Mouse (Mus musculus): ENCODE data around the gene Dusp3. TPM values are rescaled to one million over a fixed set of nuclear protein-coding genes. Genes with fewer than 3 reads are reported as not detected.
"Not testable (repeated sequence)": the region's sequence is repeated elsewhere in the genome, so short reads cannot be mapped to it uniquely, and the experiment has no call there.

The Dusp3 gene
- polyA plus RNA-seq, 1 experiment from 2014 or later: 39.6 TPM

DNA sequence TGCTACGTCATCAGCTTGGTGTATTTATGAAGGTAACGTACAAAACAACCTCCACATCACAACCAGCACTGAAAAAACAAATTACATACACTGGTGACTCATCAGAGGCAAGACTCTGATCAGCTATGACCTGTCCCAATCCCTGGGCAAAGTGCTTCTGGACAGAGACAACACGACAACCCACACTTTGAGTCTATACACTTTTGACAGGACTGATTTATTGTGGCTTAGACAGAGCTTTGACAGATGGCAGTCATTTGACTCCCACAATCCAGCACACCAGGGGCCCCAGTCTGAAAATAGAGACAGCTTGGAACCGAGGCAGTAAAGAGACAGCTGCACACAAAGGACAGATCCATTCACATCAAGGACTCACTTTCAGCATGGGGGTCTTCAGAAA lies 12.7 kb upstream of the Dusp3 start:
- Histone ChIP-seq H3K9ac (replicated peaks; ENCODE audit: low read length) (no peak overlapping the region), H3K4me2 (replicated peaks; ENCODE audit: low read depth, low read length) (no peak overlapping the region), H3K36me3 (ENCODE audit: insufficient read depth, low read length) (peaks cover 3% of the 10 kb centered on the region; the same call in 1 of the 2 replicates), H3K4me1 (ENCODE audit: insufficient read depth, low read length) (peaks cover 6% of the 10 kb centered on the region), H3K9me3 (ENCODE audit: low read length) (no peaks in the 10 kb centered on the region; the same call in 1 of the 2 replicates), H3K27ac (ENCODE audit: low read length) (no peak overlapping the region), H3K27me3 (ENCODE audit: insufficient read depth, low read length) (no peaks in the 10 kb centered on the region), H3K4me3 (ENCODE audit: low read length) (no peak overlapping the region)
- ATAC-seq (ENCODE audit: low FRiP score, low TSS enrichment): no peak
- WGBS: 51% methylated on average over 4 of the region's 4 CpGs

DNA sequence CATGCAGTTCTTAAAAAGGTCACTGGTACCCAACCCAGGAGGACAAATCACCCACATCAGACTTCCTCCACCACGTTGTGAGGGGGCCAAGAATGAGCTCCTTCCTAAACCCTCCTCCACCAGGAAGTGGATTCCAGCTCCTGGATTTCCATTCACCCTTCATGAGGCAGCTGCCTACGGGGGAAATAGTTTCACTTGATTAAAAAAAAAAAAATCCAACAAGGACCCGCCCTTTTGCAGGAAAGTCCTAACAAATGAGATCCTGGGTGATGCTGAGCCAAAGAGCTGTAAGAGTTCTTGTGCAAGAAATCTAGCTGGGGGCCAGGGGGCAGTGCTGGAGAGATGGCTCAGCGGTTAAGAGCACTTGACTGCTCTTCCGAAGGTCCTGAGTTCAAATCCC lies 11.4 kb upstream of the Dusp3 start:
- WGBS: 36% methylated on average over 5 of the region's 5 CpGs
- no peak overlapping the region for H3K4me2 ChIP-seq (replicated peaks; ENCODE audit: low read depth, low read length)
- peak; percentile 23; the same call in 1 of the 2 replicates for ATAC-seq (ENCODE audit: low FRiP score, low TSS enrichment)

GRCm38 (mm10) chr11:101995938-101996337 lies 9.1 kb upstream of the Dusp3 start:
- WGBS: 89% methylated on average over 7 of the region's 7 CpGs
- Histone ChIP-seq H3K4me2 (replicated peaks; ENCODE audit: low read depth, low read length) (no peak overlapping the region), H3K9ac (replicated peaks; ENCODE audit: low read length) (no peak overlapping the region), H3K9me3 (ENCODE audit: low read length) (no peaks in the 10 kb centered on the region), H3K36me3 (ENCODE audit: insufficient read depth, low read length) (no peaks in the 10 kb centered on the region), H3K27ac (ENCODE audit: low read length) (no peak overlapping the region), H3K4me1 (ENCODE audit: insufficient read depth, low read length) (peaks cover 6% of the 10 kb centered on the region), H3K27me3 (ENCODE audit: insufficient read depth, low read length) (no peaks in the 10 kb centered on the region), H3K4me3 (ENCODE audit: low read length) (no peak overlapping the region)
- no peak for ATAC-seq (ENCODE audit: low FRiP score, low TSS enrichment)

More for the DNA sequence above, 11.4 kb upstream of the Dusp3 start:
- no peaks in the 10 kb centered on the region for H3K9me3 ChIP-seq (ENCODE audit: low read length)
- no peaks in the 10 kb centered on the region for H3K27me3 ChIP-seq (ENCODE audit: insufficient read depth, low read length)
- H3K36me3 ChIP-seq (ENCODE audit: insufficient read depth, low read length): no peaks in the 10 kb centered on the region
- H3K4me1 ChIP-seq (ENCODE audit: insufficient read depth, low read length): peaks cover 6% of the 10 kb centered on the region
- no peak overlapping the region for H3K4me3 ChIP-seq (ENCODE audit: low read length)
- H3K27ac ChIP-seq (ENCODE audit: low read length): 0 out of 2 replicates have a peak overlapping the region, but pooled peaks have one; percentile 11
- no peak overlapping the region for H3K9ac ChIP-seq (replicated peaks; ENCODE audit: low read length)

DNA sequence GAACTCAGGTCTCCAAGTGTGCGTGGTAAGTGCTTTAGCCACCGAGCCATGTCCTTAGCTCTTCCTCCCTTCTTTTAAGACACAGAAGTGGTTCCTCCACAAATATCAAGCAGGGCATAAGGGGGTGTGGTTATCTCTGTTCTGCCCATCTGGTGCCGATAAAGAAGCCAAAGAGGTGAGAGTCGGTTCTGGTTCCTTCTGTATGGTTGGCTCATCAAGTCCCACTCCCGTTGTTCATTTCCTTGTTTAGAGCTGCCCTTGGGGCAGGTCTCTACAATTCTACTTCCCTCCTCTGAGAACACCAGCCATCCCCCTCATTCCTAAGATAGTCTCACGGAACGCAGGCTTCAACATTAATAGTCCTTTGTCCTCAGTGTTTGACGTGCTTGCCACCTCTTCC lies 7.3 kb upstream of the Dusp3 start:
- Histone ChIP-seq H3K9me3 (ENCODE audit: low read length) (no peaks in the 10 kb centered on the region), H3K27me3 (ENCODE audit: insufficient read depth, low read length) (no peaks in the 10 kb centered on the region), H3K36me3 (ENCODE audit: insufficient read depth, low read length) (no peaks in the 10 kb centered on the region), H3K4me1 (ENCODE audit: insufficient read depth, low read length) (peaks cover 3% of the 10 kb centered on the region; the same call in 1 of the 2 replicates), H3K4me2 (replicated peaks; ENCODE audit: low read depth, low read length) (no peak overlapping the region), H3K27ac (ENCODE audit: low read length) (no peak overlapping the region), H3K9ac (replicated peaks; ENCODE audit: low read length) (no peak overlapping the region), H3K4me3 (ENCODE audit: low read length) (no peak overlapping the region)
- WGBS: 61% methylated on average over 8 of the region's 8 CpGs
- ATAC-seq (ENCODE audit: low FRiP score, low TSS enrichment): no peak

DNA sequence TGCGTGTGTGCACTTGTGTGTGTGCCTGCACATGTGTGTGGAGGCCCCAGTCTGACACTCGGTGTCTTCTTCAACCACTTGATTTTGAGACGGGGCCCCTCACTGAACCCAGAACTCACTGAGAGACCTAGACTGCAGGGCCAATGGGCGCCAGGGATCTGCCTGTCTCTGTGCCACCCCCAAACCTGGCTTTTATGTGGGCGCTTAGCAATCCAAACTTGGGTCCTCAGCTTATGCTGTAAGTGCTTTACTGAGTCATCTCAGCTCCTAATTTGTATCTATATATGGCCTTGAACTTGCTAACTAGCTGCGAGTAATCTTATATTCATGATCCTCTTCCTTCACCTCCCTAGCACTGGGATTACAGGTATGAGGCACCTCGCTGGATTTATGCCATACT lies 5.6 kb upstream of the Dusp3 start:
- Histone ChIP-seq H3K36me3 (ENCODE audit: insufficient read depth, low read length) (no peaks in the 10 kb centered on the region), H3K4me2 (replicated peaks; ENCODE audit: low read depth, low read length) (no peak overlapping the region), H3K27me3 (ENCODE audit: insufficient read depth, low read length) (no peaks in the 10 kb centered on the region), H3K9me3 (ENCODE audit: low read length) (no peaks in the 10 kb centered on the region), H3K4me1 (ENCODE audit: insufficient read depth, low read length) (no peaks in the 10 kb centered on the region), H3K9ac (replicated peaks; ENCODE audit: low read length) (no peak overlapping the region), H3K27ac (ENCODE audit: low read length) (no peak overlapping the region), H3K4me3 (ENCODE audit: low read length) (no peak overlapping the region)
- 88% methylated on average over 7 of the region's 7 CpGs for WGBS
- ATAC-seq (ENCODE audit: low FRiP score, low TSS enrichment): no peak

DNA sequence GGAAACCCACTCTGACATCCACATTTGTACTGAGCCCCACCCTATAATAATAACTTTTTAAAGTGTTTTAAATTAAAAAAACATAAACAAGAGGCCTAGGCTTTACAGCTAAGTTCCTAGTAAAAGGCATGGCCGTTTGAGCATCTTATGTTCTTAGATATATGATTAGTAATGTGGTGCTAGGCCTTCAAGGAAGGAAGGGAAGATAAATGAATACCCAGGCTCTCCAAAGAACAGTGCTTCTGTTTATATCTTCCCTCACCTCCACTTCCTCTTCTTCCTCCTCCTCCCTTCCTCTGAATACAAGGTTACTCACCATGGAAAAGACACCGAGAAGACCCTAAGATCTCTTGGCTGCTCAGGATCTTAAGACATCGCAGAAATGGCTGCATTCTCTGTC lies 5.0 kb upstream of the Dusp3 start:
- no peak overlapping the region for H3K4me3 ChIP-seq (ENCODE audit: low read length)
- no peaks in the 10 kb centered on the region for H3K9me3 ChIP-seq (ENCODE audit: low read length)
- 83% methylated on average over 3 of the region's 3 CpGs for WGBS
- H3K36me3 ChIP-seq (ENCODE audit: insufficient read depth, low read length): no peaks in the 10 kb centered on the region
- no peak overlapping the region for H3K9ac ChIP-seq (replicated peaks; ENCODE audit: low read length)
- H3K4me1 ChIP-seq (ENCODE audit: insufficient read depth, low read length): no peaks in the 10 kb centered on the region
- no peaks in the 10 kb centered on the region for H3K27me3 ChIP-seq (ENCODE audit: insufficient read depth, low read length)
- ATAC-seq (ENCODE audit: low FRiP score, low TSS enrichment): no peak
- no peak overlapping the region for H3K27ac ChIP-seq (ENCODE audit: low read length)
- H3K4me2 ChIP-seq (replicated peaks; ENCODE audit: low read depth, low read length): no peak overlapping the region

GRCm38 (mm10) chr11:101990244-101990643 lies 3.4 kb upstream of the Dusp3 start:
- no peak overlapping the region for H3K27ac ChIP-seq (ENCODE audit: low read length)
- peaks cover 2% of the 10 kb centered on the region; the same call in 1 of the 2 replicates for H3K27me3 ChIP-seq (ENCODE audit: insufficient read depth, low read length)
- no peak overlapping the region for H3K4me3 ChIP-seq (ENCODE audit: low read length)
- no peak for ATAC-seq (ENCODE audit: low FRiP score, low TSS enrichment)
- 84% methylated on average over 3 of the region's 3 CpGs for WGBS
- H3K9ac ChIP-seq (replicated peaks; ENCODE audit: low read length): no peak overlapping the region
- peaks cover 11% of the 10 kb centered on the region for H3K4me1 ChIP-seq (ENCODE audit: insufficient read depth, low read length)
- no peak overlapping the region for H3K4me2 ChIP-seq (replicated peaks; ENCODE audit: low read depth, low read length)
- no peaks in the 10 kb centered on the region for H3K9me3 ChIP-seq (ENCODE audit: low read length)
- no peaks in the 10 kb centered on the region for H3K36me3 ChIP-seq (ENCODE audit: insufficient read depth, low read length)

DNA sequence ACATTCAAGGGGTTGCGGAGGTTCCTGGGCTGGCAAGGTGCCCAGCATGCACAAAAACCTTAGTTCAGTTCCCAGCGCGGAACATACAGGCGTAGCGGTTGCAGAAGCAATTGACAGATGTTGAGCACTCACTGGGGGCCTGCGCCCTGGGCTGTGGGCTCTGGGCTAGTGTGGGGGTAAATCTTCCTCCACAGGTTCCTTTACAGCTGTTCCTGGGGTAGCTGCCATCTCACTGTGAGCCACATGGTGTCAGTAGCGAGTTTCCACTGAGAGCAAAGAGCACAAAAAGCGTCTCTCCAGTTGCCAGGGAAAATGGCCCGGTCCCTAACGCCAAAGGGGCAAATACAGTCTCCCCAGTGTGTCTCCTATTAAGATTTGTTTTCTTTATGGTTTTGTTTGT lies 823 bp downstream of the Dusp3 start:
- Histone ChIP-seq H3K9me3 (ENCODE audit: low read length) (no peaks in the 10 kb centered on the region), H3K9ac (replicated peaks; ENCODE audit: low read length) (no peak overlapping the region), H3K4me3 (ENCODE audit: low read length) (no peak overlapping the region), H3K27ac (ENCODE audit: low read length) (no peak overlapping the region), H3K27me3 (ENCODE audit: insufficient read depth, low read length) (peaks cover 2% of the 10 kb centered on the region; the same call in 1 of the 2 replicates), H3K36me3 (ENCODE audit: insufficient read depth, low read length) (peaks cover 3% of the 10 kb centered on the region; the same call in 1 of the 2 replicates), H3K4me1 (ENCODE audit: insufficient read depth, low read length) (peaks cover 33% of the 10 kb centered on the region), H3K4me2 (replicated peaks; ENCODE audit: low read depth, low read length) (no peak overlapping the region)
- no peak for ATAC-seq (ENCODE audit: low FRiP score, low TSS enrichment)
- WGBS: 4% methylated on average over 10 of the region's 10 CpGs

- peaks cover 33% of the 10 kb centered on the region for H3K4me1 ChIP-seq (ENCODE audit: insufficient read depth, low read length)
- H3K9me3 ChIP-seq (ENCODE audit: low read length); H3K9ac ChIP-seq (replicated peaks; ENCODE audit: low read length); H3K4me3 ChIP-seq (ENCODE audit: low read length); H3K36me3 ChIP-seq (ENCODE audit: insufficient read depth, low read length); H3K4me2 ChIP-seq (replicated peaks; ENCODE audit: low read depth, low read length); ATAC-seq (ENCODE audit: low FRiP score, low TSS enrichment); H3K27ac ChIP-seq (ENCODE audit: low read length); H3K27me3 ChIP-seq (ENCODE audit: insufficient read depth, low read length): not testable (repeated sequence)
- WGBS: 51% methylated on average over 6 of the region's 6 CpGs
Observed at GRCm38 (mm10) chr11:101985450-101985849, 1.4 kb downstream of the Dusp3 start.

DNA sequence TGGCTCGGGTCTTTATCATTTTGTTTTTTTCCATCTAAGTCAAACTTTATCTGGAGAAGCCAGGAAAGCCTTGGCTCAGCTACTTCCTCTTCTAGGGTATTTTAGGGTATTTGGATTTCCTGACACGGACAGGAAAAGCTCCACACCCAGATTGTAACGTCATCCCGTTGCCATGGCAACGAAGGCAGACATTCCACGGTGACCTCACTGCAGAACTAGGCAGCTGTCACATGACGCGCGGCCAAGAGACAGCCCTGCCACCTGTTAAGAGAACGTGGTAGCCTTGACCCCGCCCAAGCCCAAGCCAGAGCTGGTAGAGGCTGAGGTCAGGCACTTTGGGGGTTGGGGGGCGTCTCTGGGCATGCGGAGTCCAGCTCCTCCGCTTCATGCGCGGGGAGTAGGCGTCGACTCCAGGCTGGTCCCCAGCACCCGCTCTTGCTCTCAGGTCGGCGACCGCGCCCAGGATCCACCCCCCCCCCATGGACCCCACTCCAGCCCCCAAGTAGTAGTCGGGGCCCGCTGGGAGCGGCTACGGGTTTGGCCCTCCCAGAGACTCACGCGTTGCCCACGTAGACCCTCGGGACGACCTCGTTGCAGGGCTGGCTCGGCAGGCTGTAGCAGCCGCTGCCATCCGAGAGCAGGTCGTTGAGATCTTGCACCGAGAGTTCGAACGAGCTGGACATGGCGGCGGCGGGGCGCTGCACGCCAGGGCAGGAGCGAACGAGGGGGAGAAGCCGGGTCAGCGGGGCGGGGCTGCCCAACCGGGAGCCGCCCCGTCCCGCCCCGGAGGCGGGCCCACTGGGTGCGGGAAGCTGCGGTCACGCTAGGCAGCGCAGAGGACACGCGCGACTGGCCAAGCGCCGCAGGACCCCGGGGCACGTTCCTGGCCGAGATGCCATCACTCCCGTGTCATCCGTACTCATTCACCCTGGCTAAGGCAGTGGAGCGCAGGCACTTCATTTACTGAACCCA lies 2.5 kb downstream of the Dusp3 start, which contains the start of gene Cfap97d1:
Gene Cfap97d1 (plus strand): TSS at position 226 of the 972 bp plus-strand sequence.
- ATAC-seq (ENCODE audit: low FRiP score, low TSS enrichment): peak; percentile 88
- Histone ChIP-seq H3K27ac (ENCODE audit: low read length) (peak within 1 kb of the TSS; percentile 87), H3K9me3 (ENCODE audit: low read length) (no peaks in the 10 kb centered on the region), H3K4me3 (ENCODE audit: low read length) (peak within 1 kb of the TSS; percentile 70), H3K27me3 (ENCODE audit: insufficient read depth, low read length) (peaks cover 2% of the 10 kb centered on the region; the same call in 1 of the 2 replicates), H3K4me1 (ENCODE audit: insufficient read depth, low read length) (peaks cover 33% of the 10 kb centered on the region), H3K4me2 (replicated peaks; ENCODE audit: low read depth, low read length) (peak within 1 kb of the TSS; percentile 99), H3K36me3 (ENCODE audit: insufficient read depth, low read length) (peaks cover 6% of the 10 kb centered on the region; the same call in 1 of the 2 replicates), H3K9ac (replicated peaks; ENCODE audit: low read length) (peak within 1 kb of the TSS; percentile 75)
- WGBS: under 1% methylated on average over 71 of the region's 71 CpGs
